Mouse (Mus musculus) olfactory bulb, adult 2 months (tissue): ENCODE data around the gene Smarcc2. TPM values are rescaled to one million over a fixed set of nuclear protein-coding genes. Genes with fewer than 3 reads are reported as not detected.

Experiments
- H3K27ac ChIP-seq: fragments of 200-500 bp; 2 replicates; pipeline ENCODE4 v1.5.1; 2012; ENCODE audit warnings: low read depth, low read length; ENCODE audit not compliant: insufficient read depth
- H3K4me1 ChIP-seq: fragments of 200-500 bp; 2 replicates; pipeline ENCODE4 v1.6.1; 2012; ENCODE audit warnings: low read length; ENCODE audit not compliant: control insufficient read depth, insufficient read depth
- H3K4me3 ChIP-seq: fragments of 200-500 bp; 2 replicates; pipeline ENCODE4 v1.5.1; 2012; ENCODE audit warnings: mild to moderate bottlenecking, low read depth, low read length, moderate library complexity; ENCODE audit not compliant: insufficient read depth
- CTCF ChIP-seq: fragments of 200-500 bp; IDR thresholded peaks from 2 replicates; pipeline ENCODE4 v1.5.1; 2012; ENCODE audit warnings: low read depth, mild to moderate bottlenecking, low read length, moderate library complexity; ENCODE audit not compliant: insufficient read depth
- POLR2A ChIP-seq: fragments of 200-500 bp; IDR thresholded peaks from 2 replicates; pipeline ENCODE4 v1.6.1; 2012; ENCODE audit warnings: mild to moderate bottlenecking, low read depth, low read length, moderate library complexity; ENCODE audit not compliant: insufficient read depth
- WGBS: fragments of 180-500 bp; shearing (Covaris S2); methylation state at CpG from one replicate; pipeline ENCODE4 v1.1.7; 2018; 5-methylcytosine and 5-hydroxymethylcytosine counted together
- polyA plus RNA-seq: library from polyadenylated mRNA; stranded (reverse); fragments of >200 nt; gene quantifications from 2 replicates; pipeline ENCODE4 v1.2.4, GENCODE M21; 2012; ENCODE audit warnings: low replicate concordance; ENCODE audit not compliant: missing spikeins, insufficient read depth, insufficient read length

Smarcc2 gene
- polyA plus RNA-seq, 1 experiment, result 251 TPM

DNA sequence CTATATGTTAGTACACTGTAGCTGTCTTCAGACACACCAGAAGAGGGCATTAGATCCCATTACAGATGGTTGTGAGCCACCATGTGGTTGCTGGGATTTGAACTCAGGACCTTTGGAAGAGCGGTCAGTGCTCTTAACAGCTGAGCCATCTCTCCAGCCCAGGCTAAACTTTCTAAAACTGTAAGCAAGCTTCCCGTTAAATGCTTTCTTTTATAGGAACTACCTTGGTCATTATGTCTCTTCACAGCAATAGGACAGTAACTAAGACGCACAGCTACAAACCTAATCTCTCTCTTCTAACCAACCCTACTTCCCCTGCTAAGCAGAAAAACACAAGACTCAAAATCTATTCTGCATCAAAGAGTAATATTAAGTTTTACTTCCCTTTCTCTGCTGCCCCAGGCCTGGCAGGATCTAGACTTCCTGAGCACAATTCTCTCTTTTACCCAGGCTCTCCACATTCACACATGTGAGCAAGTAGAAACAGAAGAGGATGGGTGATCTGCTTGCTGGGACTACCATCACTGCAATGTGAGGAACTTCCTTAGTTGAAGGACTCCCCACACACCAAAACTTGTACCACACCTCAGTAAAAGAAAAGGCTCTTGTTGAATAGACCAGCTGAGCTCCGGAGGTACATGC lies 76.7 kb downstream of the Smarcc2 start:
- 69% methylated on average over 4 of the region's 4 CpGs for WGBS
- TF ChIP-seq POLR2A (no peak), CTCF (no peak)
- Histone ChIP-seq H3K4me1 (peaks cover 4% of the 10 kb centered on the region; the same call in 1 of the 2 replicates), H3K4me3 (no peak overlapping the region), H3K27ac (no peak overlapping the region)

DNA sequence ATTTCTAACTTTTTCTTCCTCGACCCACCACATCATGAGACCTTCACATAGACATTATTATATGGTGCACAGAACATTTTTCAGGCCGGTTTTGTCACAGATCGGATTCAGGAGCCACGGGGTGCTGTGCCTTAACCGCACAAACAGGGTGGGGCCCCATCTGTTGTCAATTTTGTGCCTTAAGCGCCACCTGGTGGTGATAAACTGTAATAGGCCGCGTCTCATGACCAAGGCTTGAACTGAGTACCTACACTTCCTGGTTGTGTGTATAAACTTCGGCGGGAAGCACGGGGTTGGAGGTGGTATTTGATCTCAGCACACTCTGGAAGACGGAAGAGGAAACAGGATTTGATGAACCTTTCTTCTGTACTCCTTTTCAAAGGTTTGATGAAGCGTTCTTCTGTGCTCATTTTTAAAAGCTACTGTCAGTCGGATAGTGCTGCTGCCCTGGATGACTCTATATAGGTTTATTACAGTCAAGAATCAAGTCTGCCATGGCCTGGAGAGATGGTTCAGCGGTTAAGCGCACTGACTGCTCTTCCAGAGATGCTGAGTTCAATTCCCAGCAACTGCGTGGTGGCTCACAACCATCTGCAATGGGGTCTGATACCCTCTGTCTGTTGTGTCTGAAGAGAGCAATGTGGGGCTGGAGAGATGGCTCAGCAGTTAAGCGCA lies 77.4 kb downstream of the Smarcc2 start:
- TF ChIP-seq POLR2A (no peak), CTCF (peak; percentile 61; the same call in 1 of the 2 replicates)
- Histone ChIP-seq H3K27ac (no peak overlapping the region), H3K4me1 (peaks cover 4% of the 10 kb centered on the region; the same call in 1 of the 2 replicates), H3K4me3 (no peak overlapping the region)
- 15% methylated on average over 18 of the region's 18 CpGs for WGBS

DNA sequence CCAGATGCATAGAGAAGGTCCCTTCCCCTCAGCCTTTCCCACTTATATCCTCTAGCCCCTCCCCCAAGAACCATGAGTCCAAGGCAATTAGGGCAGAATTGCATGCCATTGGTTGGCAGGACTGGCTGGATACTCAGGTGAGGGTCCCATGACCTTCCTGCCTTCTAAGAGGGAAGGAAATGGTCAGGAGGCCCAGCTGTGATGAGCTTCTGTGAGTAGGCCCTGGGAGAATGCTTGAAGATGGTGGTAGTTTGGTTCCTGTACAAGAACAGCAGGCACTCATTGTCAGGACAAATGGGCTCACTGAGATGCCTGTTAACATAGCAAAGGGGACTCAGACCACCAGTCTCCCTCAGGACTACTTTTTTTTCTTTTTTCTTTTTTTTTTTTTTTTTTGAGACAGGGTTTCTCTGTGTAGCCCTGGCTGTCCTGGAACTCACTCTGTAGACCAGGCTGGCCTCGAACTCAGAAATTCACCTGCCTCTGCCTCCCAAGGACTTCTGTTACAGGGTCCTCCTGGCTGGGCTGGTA lies 79.4 kb downstream of the Smarcc2 start:
- H3K4me1 ChIP-seq, result no peaks in the 10 kb centered on the region
- WGBS, result 93% methylated on average over 1 of the region's 1 CpGs
- no peak overlapping the region for H3K4me3 ChIP-seq
- H3K27ac ChIP-seq, result no peak overlapping the region
- TF ChIP-seq CTCF (no peak), POLR2A (no peak)

Other genes starting within 250 kb of the Smarcc2 start
- gene Spryd4, start 247.4 kb upstream of the Smarcc2 start, polyA plus RNA-seq, result not detected in 2 replicates
- gene Mip, start 233.4 kb upstream of the Smarcc2 start, polyA plus RNA-seq, result not detected in 2 replicates
- not detected in 2 replicates for gene Timeless, start 227.2 kb upstream of the Smarcc2 start, polyA plus RNA-seq
- not detected in 2 replicates for gene Apon, start 205.2 kb upstream of the Smarcc2 start, polyA plus RNA-seq
- not detected in 2 replicates for gene Apof, start 190.6 kb upstream of the Smarcc2 start, polyA plus RNA-seq
- gene Stat2, start 188.7 kb upstream of the Smarcc2 start, polyA plus RNA-seq, result not detected in 2 replicates
- gene Il23a, start 160.5 kb upstream of the Smarcc2 start, polyA plus RNA-seq, result not detected in 2 replicates
- gene Pan2, start 155.9 kb upstream of the Smarcc2 start, polyA plus RNA-seq, result not detected in 2 replicates
- not detected in 2 replicates for gene Cnpy2, start 136.8 kb upstream of the Smarcc2 start, polyA plus RNA-seq
- 262 TPM in 1 of 2 replicates, not detected in the other for gene Cs, start 121.5 kb upstream of the Smarcc2 start, polyA plus RNA-seq
- not detected in 2 replicates for gene Coq10a, start 90.3 kb upstream of the Smarcc2 start, polyA plus RNA-seq
- not detected in 2 replicates for gene Ankrd52, start 82.1 kb upstream of the Smarcc2 start, polyA plus RNA-seq
- gene Slc39a5, start 58.0 kb upstream of the Smarcc2 start, polyA plus RNA-seq, result not detected in 2 replicates
- not detected in 2 replicates for gene Nabp2, start 47.8 kb upstream of the Smarcc2 start, polyA plus RNA-seq
- 155 TPM in 1 of 2 replicates, not detected in the other for gene Rnf41, start 47.6 kb upstream of the Smarcc2 start, polyA plus RNA-seq
- not detected in 2 replicates for gene Myl6, start 34.9 kb downstream of the Smarcc2 start, polyA plus RNA-seq
- gene Myl6b, start 39.4 kb downstream of the Smarcc2 start, polyA plus RNA-seq, result not detected in 2 replicates
- gene Esyt1, start 66.6 kb downstream of the Smarcc2 start, polyA plus RNA-seq, result not detected in 2 replicates
- not detected in 2 replicates for gene Zc3h10, start 88.5 kb downstream of the Smarcc2 start, polyA plus RNA-seq
- not detected in 2 replicates for gene Rpl41, start 90.1 kb downstream of the Smarcc2 start, polyA plus RNA-seq
- gene Pa2g4, start 106.7 kb downstream of the Smarcc2 start, polyA plus RNA-seq, result not detected in 2 replicates
- gene Erbb3, start 130.4 kb downstream of the Smarcc2 start, polyA plus RNA-seq, result not detected in 2 replicates
- gene Rps26, start 167.5 kb downstream of the Smarcc2 start, polyA plus RNA-seq, result not detected in 2 replicates
- gene Ikzf4, start 186.7 kb downstream of the Smarcc2 start, polyA plus RNA-seq, result not detected in 2 replicates
- gene Suox, start 214.8 kb downstream of the Smarcc2 start, polyA plus RNA-seq, result not detected in 2 replicates
- not detected in 2 replicates for gene Rab5b, start 237.0 kb downstream of the Smarcc2 start, polyA plus RNA-seq
- not detected in 2 replicates for gene Pmel, start 244.9 kb downstream of the Smarcc2 start, polyA plus RNA-seq
- not detected in 2 replicates for gene Cdk2, start 245.8 kb downstream of the Smarcc2 start, polyA plus RNA-seq